Mouse (Mus musculus) stomach, embryonic 16.5 days (tissue): ENCODE results near the gene Abca3. TPM values are rescaled to one million over a fixed set of nuclear protein-coding genes. Genes with fewer than 3 reads are reported as not detected.

ENCODE experiments used
- ATAC-seq: fragments of 200-750 bp; cut with Nextera tagmentation; 2 replicates; pipeline ENCODE4 v1.8.0; 2017; ENCODE audit warnings: moderate number of reproducible peaks, moderate TSS enrichment; ENCODE audit not compliant: insufficient read depth, low FRiP score
- H3K27ac ChIP-seq: fragments of 300-500 bp; sonication (generic); 2 replicates; pipeline ENCODE4 v1.5.1; 2014; ENCODE audit warnings: low read length
- H3K27me3 ChIP-seq: fragments of 300-500 bp; sonication (generic); 2 replicates; pipeline ENCODE4 v1.6.1; 2014; ENCODE audit warnings: low read length, control low read depth, mixed read lengths; ENCODE audit not compliant: control insufficient read depth, insufficient read depth
- H3K36me3 ChIP-seq: fragments of 300-500 bp; sonication (generic); 2 replicates; pipeline ENCODE4 v1.6.1; 2014; ENCODE audit warnings: low read length; ENCODE audit not compliant: control insufficient read depth, insufficient read depth
- H3K4me1 ChIP-seq: fragments of 300-500 bp; sonication (generic); 2 replicates; pipeline ENCODE4 v1.6.1; 2014; ENCODE audit warnings: low read length, control low read depth, mixed read lengths; ENCODE audit not compliant: control insufficient read depth, insufficient read depth
- H3K4me2 ChIP-seq: fragments of 300-500 bp; sonication (generic); 2 replicates; pipeline ENCODE4 v1.6.1; 2014; ENCODE audit warnings: low read depth, low read length, mixed read lengths
- H3K4me3 ChIP-seq: fragments of 300-500 bp; sonication (generic); replicated peaks from 2 replicates; pipeline ENCODE4 v1.5.1; 2014; ENCODE audit warnings: mild to moderate bottlenecking, low read length
- H3K9ac ChIP-seq: fragments of 300-500 bp; sonication (generic); 2 replicates; pipeline ENCODE4 v1.6.1; 2014; ENCODE audit warnings: low read length
- H3K9me3 ChIP-seq: fragments of 300-500 bp; sonication (generic); replicated peaks from 2 replicates; pipeline ENCODE4 v1.6.1; 2016; ENCODE audit warnings: low read length, control low read depth; ENCODE audit not compliant: control insufficient read depth
- WGBS: fragments of 180-500 bp; shearing (Covaris S2); extraction: QIAGEN DNeasy Blood & Tissue Kit; methylation state at CpG from one replicate; pipeline ENCODE4 v1.1.7; 2014; 5-methylcytosine and 5-hydroxymethylcytosine counted together
- polyA plus RNA-seq: library from polyadenylated mRNA; unstranded; fragments of >200 nt; fragmentation: Nextera tagmentation; extraction: Ambion mirVana; gene quantifications from 2 replicates; pipeline ENCODE4 v1.2.1, GENCODE M21; 2015

Abca3 gene
- polyA plus RNA-seq, 1 experiment from 2014 or later, result 12.2 TPM

- no peaks in the 10 kb centered on the region for H3K36me3 ChIP-seq
- H3K4me2 ChIP-seq, result no peak overlapping the region
These were observed 14.1 kb downstream of the Abca3 start for GRCm38 (mm10) chr17:24365863-24366262.

GRCm38 (mm10) chr17:24375094-24375712, 23.5 kb downstream of the Abca3 start:
- H3K9ac ChIP-seq, result no peak overlapping the region
- H3K4me1 ChIP-seq, result no peaks in the 10 kb centered on the region
- ATAC-seq, result no peak
- no peaks in the 10 kb centered on the region for H3K9me3 ChIP-seq
- H3K4me2 ChIP-seq, result no peak overlapping the region
- no peak overlapping the region for H3K4me3 ChIP-seq
- no peaks in the 10 kb centered on the region for H3K36me3 ChIP-seq
- no peaks in the 10 kb centered on the region for H3K27me3 ChIP-seq
- no peak overlapping the region for H3K27ac ChIP-seq
- WGBS, result 74% methylated on average over 4 of the region's 5 CpGs

More at GRCm38 (mm10) chr17:24365863-24366262, 14.1 kb downstream of the Abca3 start:
- no peaks in the 10 kb centered on the region for H3K9me3 ChIP-seq
- no peak for ATAC-seq
- no peaks in the 10 kb centered on the region for H3K4me1 ChIP-seq
- no peaks in the 10 kb centered on the region for H3K27me3 ChIP-seq
- H3K27ac ChIP-seq, result no peak overlapping the region
- 56% methylated on average over 13 of the region's 13 CpGs for WGBS
- no peak overlapping the region for H3K9ac ChIP-seq
- H3K4me3 ChIP-seq, result no peak overlapping the region

- no peaks in the 10 kb centered on the region for H3K36me3 ChIP-seq
- H3K9me3 ChIP-seq, result no peaks in the 10 kb centered on the region
- H3K27me3 ChIP-seq, result no peaks in the 10 kb centered on the region
- no peak overlapping the region for H3K4me2 ChIP-seq
- H3K4me1 ChIP-seq, result no peaks in the 10 kb centered on the region
- whole genome bisulfite sequencing, result 89% methylated on average over 6 of the region's 6 CpGs
- H3K27ac ChIP-seq, result no peak overlapping the region
- no peak overlapping the region for H3K4me3 ChIP-seq
- no peak overlapping the region for H3K9ac ChIP-seq
- ATAC-seq, result no peak
These were observed 24.1 kb downstream of the Abca3 start for GRCm38 (mm10) chr17:24375886-24376285.

- ATAC-seq, result no peak
- H3K4me2 ChIP-seq, result no peak overlapping the region
- WGBS, result 80% methylated on average over 2 of the region's 2 CpGs
These were observed 26.7 kb downstream of the Abca3 start for GRCm38 (mm10) chr17:24378496-24378895.

GRCm38 (mm10) chr17:24383789-24384188, 32.0 kb downstream of the Abca3 start:
- no peak for ATAC-seq
- no peak overlapping the region for H3K9ac ChIP-seq
- no peaks in the 10 kb centered on the region for H3K4me1 ChIP-seq
- 71% methylated on average over 8 of the region's 8 CpGs for WGBS
- no peak overlapping the region for H3K4me3 ChIP-seq
- H3K27me3 ChIP-seq, result no peaks in the 10 kb centered on the region
- no peak overlapping the region for H3K4me2 ChIP-seq
- no peak overlapping the region for H3K27ac ChIP-seq
- H3K9me3 ChIP-seq, result no peaks in the 10 kb centered on the region
- H3K36me3 ChIP-seq, result 0 out of 2 replicates have a peak, but pooled peaks cover 3% of the 10 kb centered on the region

More at GRCm38 (mm10) chr17:24378496-24378895, 26.7 kb downstream of the Abca3 start:
- Histone ChIP-seq H3K27ac (no peak overlapping the region), H3K36me3 (no peaks in the 10 kb centered on the region), H3K9me3 (no peaks in the 10 kb centered on the region), H3K4me1 (no peaks in the 10 kb centered on the region), H3K9ac (no peak overlapping the region), H3K4me3 (no peak overlapping the region), H3K27me3 (no peaks in the 10 kb centered on the region)

GRCm38 (mm10) chr17:24388711-24389110, 37.0 kb downstream of the Abca3 start:
- Histone ChIP-seq H3K9ac (no peak overlapping the region), H3K4me2 (no peak overlapping the region), H3K4me1 (no peaks in the 10 kb centered on the region), H3K4me3 (no peak overlapping the region), H3K27ac (no peak overlapping the region), H3K9me3 (no peaks in the 10 kb centered on the region), H3K36me3 (0 out of 2 replicates have a peak, but pooled peaks cover 3% of the 10 kb centered on the region), H3K27me3 (no peaks in the 10 kb centered on the region)
- ATAC-seq, result no peak
- WGBS, result 77% methylated on average over 5 of the region's 5 CpGs

GRCm38 (mm10) chr17:24389865-24390264, 38.1 kb downstream of the Abca3 start:
- no peak overlapping the region for H3K9ac ChIP-seq
- no peak overlapping the region for H3K4me3 ChIP-seq
- H3K36me3 ChIP-seq, result 0 out of 2 replicates have a peak, but pooled peaks cover 3% of the 10 kb centered on the region
- no peak for ATAC-seq
- WGBS, result 3% methylated on average over 2 of the region's 2 CpGs
- no peak overlapping the region for H3K27ac ChIP-seq
- no peaks in the 10 kb centered on the region for H3K9me3 ChIP-seq
- no peaks in the 10 kb centered on the region for H3K27me3 ChIP-seq
- no peaks in the 10 kb centered on the region for H3K4me1 ChIP-seq
- no peak overlapping the region for H3K4me2 ChIP-seq

- Histone ChIP-seq H3K4me3 (no peak overlapping the region), H3K36me3 (0 out of 2 replicates have a peak, but pooled peaks cover 3% of the 10 kb centered on the region), H3K9ac (no peak overlapping the region), H3K27ac (no peak overlapping the region), H3K4me2 (no peak overlapping the region), H3K9me3 (no peaks in the 10 kb centered on the region), H3K27me3 (no peaks in the 10 kb centered on the region), H3K4me1 (no peaks in the 10 kb centered on the region)
- WGBS, result 68% methylated on average over 8 of the region's 8 CpGs
- no peak for ATAC-seq
These were observed 39.4 kb downstream of the Abca3 start for GRCm38 (mm10) chr17:24391149-24391548.

GRCm38 (mm10) chr17:24393527-24393926, 41.8 kb downstream of the Abca3 start:
- Histone ChIP-seq H3K27me3 (no peaks in the 10 kb centered on the region), H3K27ac (peak overlapping the region; percentile 42; the same call in 1 of the 2 replicates), H3K9ac (no peak overlapping the region), H3K4me1 (no peaks in the 10 kb centered on the region), H3K9me3 (no peaks in the 10 kb centered on the region), H3K4me2 (no peak overlapping the region), H3K36me3 (no peaks in the 10 kb centered on the region), H3K4me3 (no peak overlapping the region)
- WGBS, result 33% methylated on average over 4 of the region's 4 CpGs
- peak; percentile 91 for ATAC-seq
